Mouse (Mus musculus): ENCODE measurements around the gene Ppp3ca. TPM values are rescaled to one million over a fixed set of nuclear protein-coding genes. Genes with fewer than 3 reads are reported as not detected.
A peak's percentile ranks its signal among the peaks of the same experiment; 100 is the strongest.

The Ppp3ca gene
- polyA plus RNA-seq, 1 experiment from 2014 or later, result 10.7 TPM

DNA sequence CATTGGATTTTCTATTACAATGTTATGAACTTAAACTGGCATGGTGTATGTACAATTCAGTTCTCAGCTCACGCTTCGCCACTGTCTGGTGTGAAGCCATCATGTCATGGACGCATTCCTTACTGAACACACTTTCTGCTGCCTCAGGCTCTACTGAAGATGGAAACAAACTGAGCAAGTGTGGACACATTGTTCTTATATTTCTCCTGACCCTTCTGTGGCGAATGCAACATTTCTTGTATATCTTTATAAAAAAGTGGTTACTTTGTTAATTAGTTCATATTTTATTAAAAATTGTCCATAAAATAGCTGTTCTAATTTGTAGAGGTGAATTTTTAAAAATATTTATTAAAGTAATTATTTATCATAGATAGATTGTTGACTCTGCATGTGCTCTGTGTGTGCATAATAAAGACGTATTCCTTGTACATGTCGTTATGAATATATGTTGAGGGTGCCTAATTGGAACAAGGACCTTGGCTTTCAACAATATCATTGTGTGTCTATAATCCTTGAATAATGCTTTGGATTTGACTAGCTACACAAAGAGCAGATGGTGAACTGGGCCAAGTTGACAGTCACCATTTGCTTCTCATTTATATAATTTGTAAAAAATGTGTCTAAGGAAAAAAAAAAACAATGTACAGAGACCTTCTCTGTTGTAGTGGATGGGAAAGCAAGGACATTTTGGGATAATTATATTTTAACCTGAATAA, 79.0 kb downstream of the Ppp3ca start:
- no peak for ATAC-seq (ENCODE audit: insufficient read depth)
- Histone ChIP-seq H3K27ac (replicated peaks) (no peak overlapping the region), H3K4me1 (replicated peaks) (peaks cover 8% of the 10 kb centered on the region), H3K36me3 (replicated peaks) (no peaks in the 10 kb centered on the region), H3K9ac (no peak overlapping the region), H3K4me3 (replicated peaks) (no peak overlapping the region), H3K27me3 (no peaks in the 10 kb centered on the region), H3K4me2 (no peak overlapping the region), H3K9me3 (replicated peaks) (no peaks in the 10 kb centered on the region)
- 73% methylated on average over 6 of the region's 6 CpGs for WGBS (ENCODE audit: insufficient replicate concordance)

DNA sequence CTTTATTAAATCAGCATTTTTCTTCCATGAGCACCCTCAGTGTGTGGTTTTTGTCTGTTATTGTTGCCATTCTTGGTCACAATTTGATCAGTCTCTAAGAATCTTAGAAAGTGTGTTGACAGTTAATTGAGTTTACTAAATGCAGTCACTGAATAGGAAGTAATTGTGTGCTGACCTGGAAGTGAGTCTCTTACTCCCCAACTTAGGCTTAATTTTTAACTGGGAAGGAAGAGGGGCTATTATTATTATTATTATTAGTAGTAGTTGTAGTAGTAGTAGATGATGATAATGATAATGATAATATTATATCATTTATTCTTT, 79.5 kb downstream of the Ppp3ca start:
- peaks cover 4% of the 10 kb centered on the region for H3K4me1 ChIP-seq (replicated peaks)
- H3K4me2 ChIP-seq, result no peak overlapping the region
- no peak overlapping the region for H3K27ac ChIP-seq (replicated peaks)
- no peak for ATAC-seq (ENCODE audit: insufficient read depth)
- H3K9ac ChIP-seq, result no peak overlapping the region
- no peaks in the 10 kb centered on the region for H3K27me3 ChIP-seq
- H3K4me3 ChIP-seq (replicated peaks), result no peak overlapping the region
- H3K9me3 ChIP-seq (replicated peaks), result no peaks in the 10 kb centered on the region
- no peaks in the 10 kb centered on the region for H3K36me3 ChIP-seq (replicated peaks)

DNA sequence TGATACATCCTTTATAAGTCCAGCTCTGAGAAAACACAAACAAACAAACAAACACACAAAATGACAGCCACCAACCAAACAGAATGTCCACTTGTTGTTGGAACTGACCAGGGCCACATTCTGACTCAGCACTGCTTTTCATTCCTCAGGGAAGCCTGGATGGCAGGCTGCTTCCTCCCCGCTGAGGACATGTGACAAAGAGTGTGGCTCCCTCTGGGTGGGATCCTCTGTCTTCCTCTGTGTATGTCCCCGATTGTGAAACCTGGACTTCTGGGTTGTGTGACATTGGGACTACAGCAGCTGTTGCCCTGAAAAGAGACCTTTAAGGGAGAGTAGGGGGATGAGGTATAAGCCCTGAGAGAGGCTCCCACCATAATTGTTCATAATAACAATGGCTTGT, 80.0 kb downstream of the Ppp3ca start:
- no peaks in the 10 kb centered on the region; the same call in 1 of the 2 replicates for H3K4me1 ChIP-seq (replicated peaks)
- WGBS (ENCODE audit: insufficient replicate concordance), result 43% methylated on average over 2 of the region's 2 CpGs
- no peak overlapping the region for H3K4me3 ChIP-seq (replicated peaks)
- H3K4me2 ChIP-seq, result no peak overlapping the region
- H3K27ac ChIP-seq (replicated peaks), result no peak overlapping the region
- no peaks in the 10 kb centered on the region for H3K36me3 ChIP-seq (replicated peaks)
- peak; percentile 25; the same call in 1 of the 2 replicates for ATAC-seq (ENCODE audit: insufficient read depth)
- no peaks in the 10 kb centered on the region for H3K9me3 ChIP-seq (replicated peaks)
- H3K27me3 ChIP-seq, result no peaks in the 10 kb centered on the region
- H3K9ac ChIP-seq, result no peak overlapping the region

DNA sequence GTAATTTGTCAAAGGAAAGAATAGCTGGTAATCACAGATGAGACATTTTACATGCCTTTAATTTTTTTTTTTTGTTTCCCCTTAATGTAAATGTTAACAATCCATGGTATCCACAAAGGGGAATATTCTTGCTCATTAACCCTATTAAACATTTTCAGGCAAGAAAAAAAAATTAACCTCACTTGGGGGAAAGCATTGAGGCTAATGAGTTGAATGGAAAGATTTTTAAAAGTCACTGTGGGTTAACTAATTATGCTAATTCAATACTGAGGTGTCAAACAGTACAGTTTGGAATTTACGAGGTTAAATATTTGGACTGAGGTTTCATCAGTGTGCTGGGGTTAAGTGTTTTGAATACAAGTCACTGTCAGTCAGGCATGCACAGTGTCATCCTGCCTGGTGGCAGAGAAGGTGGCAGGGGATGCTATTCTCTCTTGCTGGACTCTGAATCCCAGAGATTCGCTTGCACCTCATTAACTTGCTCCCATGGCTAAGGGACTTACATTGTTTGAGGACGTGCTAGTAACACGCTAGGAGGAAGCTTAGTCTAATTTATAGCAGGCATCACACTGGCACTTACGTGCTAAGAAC, 82.3 kb downstream of the Ppp3ca start:
- WGBS (ENCODE audit: insufficient replicate concordance), result 65% methylated on average over 5 of the region's 5 CpGs
- no peak overlapping the region for H3K9ac ChIP-seq
- no peak for ATAC-seq (ENCODE audit: insufficient read depth)

DNA sequence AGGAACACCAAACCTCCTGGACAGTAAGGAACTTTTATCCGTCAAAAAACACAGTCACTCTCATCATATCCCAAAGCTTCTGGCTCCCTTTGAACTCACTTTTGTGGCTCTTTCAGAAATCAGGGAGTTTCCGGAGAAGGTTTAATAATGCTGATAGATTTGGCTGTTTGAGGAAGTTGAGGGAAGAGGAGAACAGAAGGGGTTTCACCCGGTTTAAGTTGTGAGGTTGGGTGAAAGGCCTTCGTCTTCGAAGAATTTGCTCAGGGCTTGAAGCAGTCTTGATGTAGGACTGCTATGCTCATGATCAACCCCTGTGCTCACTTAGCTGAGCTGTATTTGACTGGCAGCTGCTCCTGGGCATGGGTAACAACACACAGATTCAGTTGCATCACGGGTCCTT, 86.2 kb downstream of the Ppp3ca start:
- no peak overlapping the region for H3K27ac ChIP-seq (replicated peaks)
- H3K9me3 ChIP-seq (replicated peaks), result no peaks in the 10 kb centered on the region
- WGBS (ENCODE audit: insufficient replicate concordance), result 44% methylated on average over 6 of the region's 6 CpGs
- H3K27me3 ChIP-seq, result no peaks in the 10 kb centered on the region
- no peaks in the 10 kb centered on the region for H3K36me3 ChIP-seq (replicated peaks)
- peaks cover 7% of the 10 kb centered on the region for H3K4me1 ChIP-seq (replicated peaks)
- H3K9ac ChIP-seq, result no peak overlapping the region
- no peak overlapping the region for H3K4me3 ChIP-seq (replicated peaks)
- ATAC-seq (ENCODE audit: insufficient read depth), result no peak
- H3K4me2 ChIP-seq, result no peak overlapping the region

More for the DNA sequence above, 82.3 kb downstream of the Ppp3ca start:
- Histone ChIP-seq H3K27ac (replicated peaks) (no peak overlapping the region), H3K4me2 (no peak overlapping the region), H3K36me3 (replicated peaks) (no peaks in the 10 kb centered on the region), H3K27me3 (no peaks in the 10 kb centered on the region), H3K4me3 (replicated peaks) (no peak overlapping the region), H3K4me1 (replicated peaks) (no peaks in the 10 kb centered on the region; the same call in 1 of the 2 replicates), H3K9me3 (replicated peaks) (no peaks in the 10 kb centered on the region)

DNA sequence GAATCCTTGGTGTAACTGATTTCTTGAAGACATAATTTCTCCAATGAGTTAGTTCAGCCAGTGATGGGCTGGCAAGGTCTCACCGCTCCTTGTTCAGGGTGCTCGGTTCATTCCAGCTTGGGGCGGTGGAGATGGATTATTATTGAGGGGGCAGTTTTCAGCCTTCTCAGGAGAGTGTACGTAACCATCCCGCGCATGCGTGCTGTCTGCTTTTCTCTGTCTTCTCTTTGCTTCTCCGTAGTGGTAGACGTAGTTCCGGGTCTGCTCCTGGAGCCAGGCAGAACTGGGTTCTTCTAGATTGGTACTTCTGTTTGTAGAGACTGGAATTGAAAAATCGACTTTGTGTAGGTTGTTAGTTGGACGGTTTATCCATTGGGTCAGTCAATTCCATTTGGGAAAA, 89.5 kb downstream of the Ppp3ca start:
- H3K4me1 ChIP-seq (replicated peaks), result peaks cover 13% of the 10 kb centered on the region
- ATAC-seq (ENCODE audit: insufficient read depth), result no peak
- no peak overlapping the region for H3K27ac ChIP-seq (replicated peaks)
- no peaks in the 10 kb centered on the region for H3K36me3 ChIP-seq (replicated peaks)
- no peak overlapping the region for H3K9ac ChIP-seq
- WGBS (ENCODE audit: insufficient replicate concordance), result 80% methylated on average over 12 of the region's 12 CpGs
- no peaks in the 10 kb centered on the region for H3K9me3 ChIP-seq (replicated peaks)
- no peaks in the 10 kb centered on the region for H3K27me3 ChIP-seq
- H3K4me2 ChIP-seq, result no peak overlapping the region
- no peak overlapping the region for H3K4me3 ChIP-seq (replicated peaks)

DNA sequence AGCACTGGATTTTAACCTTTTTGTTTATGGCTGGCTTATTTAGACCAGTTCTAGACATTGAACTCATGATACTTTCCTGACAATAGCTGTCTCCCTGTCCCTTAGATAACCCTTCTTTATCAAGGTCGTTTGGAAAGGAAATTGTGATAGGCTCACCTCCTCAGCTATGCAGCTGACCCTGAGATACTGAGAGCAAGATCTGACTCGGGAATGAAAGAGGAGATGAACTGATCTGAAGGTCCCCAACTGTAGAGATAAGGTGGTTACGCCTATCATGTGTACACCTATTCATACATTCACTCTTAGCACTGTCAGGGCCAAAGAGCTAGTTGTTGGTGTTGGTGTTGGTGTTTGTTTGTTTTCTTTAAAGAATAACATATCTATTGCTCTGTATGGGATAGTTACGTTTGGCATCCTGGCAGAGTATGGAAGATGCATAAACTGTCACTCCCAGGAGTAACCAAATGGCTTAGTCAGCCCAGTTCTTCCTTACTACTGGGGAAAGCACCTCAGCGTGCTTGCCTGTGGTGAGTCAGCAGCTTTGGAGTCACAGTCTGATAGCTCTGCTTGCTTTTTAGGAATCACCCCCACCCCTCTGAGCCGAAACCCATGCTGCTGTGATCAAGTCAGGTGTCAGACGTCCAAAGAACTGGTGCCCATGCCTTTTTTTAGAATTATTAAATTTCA, 91.5 kb downstream of the Ppp3ca start:
- H3K9me3 ChIP-seq (replicated peaks), result no peaks in the 10 kb centered on the region
- H3K36me3 ChIP-seq (replicated peaks), result no peaks in the 10 kb centered on the region
- peaks cover 13% of the 10 kb centered on the region for H3K4me1 ChIP-seq (replicated peaks)
- H3K4me3 ChIP-seq (replicated peaks), result no peak overlapping the region
- H3K27me3 ChIP-seq, result no peaks in the 10 kb centered on the region
- no peak overlapping the region for H3K4me2 ChIP-seq
- no peak overlapping the region for H3K9ac ChIP-seq
- WGBS (ENCODE audit: insufficient replicate concordance), result 17% methylated on average over 7 of the region's 7 CpGs
- H3K27ac ChIP-seq (replicated peaks), result no peak overlapping the region
- ATAC-seq (ENCODE audit: insufficient read depth), result peak; percentile 64

DNA sequence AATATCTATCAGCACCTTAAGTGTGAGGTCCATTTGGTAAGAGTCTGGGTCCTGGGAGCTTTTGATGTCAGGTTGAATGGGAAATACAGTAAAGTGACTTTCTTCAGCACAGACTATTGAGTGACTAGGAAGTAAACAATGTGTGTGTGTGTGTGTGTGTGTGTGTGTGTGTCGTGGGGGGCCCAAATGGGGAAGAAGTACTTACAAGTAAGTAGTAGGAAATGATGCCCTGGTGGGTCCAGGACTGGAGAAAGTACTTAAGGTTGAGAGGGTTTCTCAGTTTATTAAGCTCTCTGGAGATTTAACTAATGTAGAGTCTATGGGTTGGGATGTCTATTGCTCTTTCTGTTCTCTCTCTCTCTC, 92.0 kb downstream of the Ppp3ca start:
- Histone ChIP-seq H3K36me3 (replicated peaks) (no peaks in the 10 kb centered on the region), H3K27ac (replicated peaks) (no peak overlapping the region), H3K4me1 (replicated peaks) (peaks cover 13% of the 10 kb centered on the region), H3K4me2 (no peak overlapping the region), H3K9me3 (replicated peaks) (no peaks in the 10 kb centered on the region), H3K27me3 (no peaks in the 10 kb centered on the region), H3K4me3 (replicated peaks) (no peak overlapping the region), H3K9ac (no peak overlapping the region)
- ATAC-seq (ENCODE audit: insufficient read depth), result no peak
- WGBS (ENCODE audit: insufficient replicate concordance), result 17% methylated on average over 1 of the region's 1 CpGs

DNA sequence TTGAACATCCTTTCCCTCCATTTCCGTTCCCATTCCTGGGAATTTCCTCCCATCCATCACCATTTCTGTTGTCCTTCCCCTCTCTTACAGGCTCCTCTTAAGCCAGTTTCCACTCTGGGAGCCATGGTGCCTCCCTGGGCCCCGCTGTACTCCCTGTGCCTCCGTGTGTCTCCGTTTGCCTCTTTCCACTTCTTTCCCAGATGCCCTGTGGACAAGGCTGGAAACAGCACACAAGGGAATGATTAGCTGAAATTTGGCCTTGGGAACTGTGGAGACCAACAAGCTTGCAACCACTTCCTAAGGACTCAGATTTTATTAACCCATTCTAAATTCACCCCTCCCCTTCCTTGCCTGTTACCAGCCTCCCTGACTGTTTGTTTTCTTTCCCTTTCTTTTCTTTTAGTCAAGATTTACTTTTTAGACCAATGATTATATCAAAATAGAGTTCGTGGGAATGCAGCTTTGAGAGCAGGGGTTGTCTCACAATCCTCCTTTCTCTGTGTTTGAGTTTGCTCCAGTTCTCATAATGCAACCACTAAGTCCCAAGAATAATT, 93.9 kb downstream of the Ppp3ca start:
- H3K27ac ChIP-seq (replicated peaks), result no peak overlapping the region
- H3K4me3 ChIP-seq (replicated peaks), result no peak overlapping the region
- H3K9ac ChIP-seq, result no peak overlapping the region
- no peak for ATAC-seq (ENCODE audit: insufficient read depth)
- no peaks in the 10 kb centered on the region for H3K36me3 ChIP-seq (replicated peaks)
- H3K4me1 ChIP-seq (replicated peaks), result peaks cover 15% of the 10 kb centered on the region
- no peak overlapping the region for H3K4me2 ChIP-seq
- 54% methylated on average over 5 of the region's 5 CpGs for WGBS (ENCODE audit: insufficient replicate concordance)
- no peaks in the 10 kb centered on the region for H3K9me3 ChIP-seq (replicated peaks)
- no peaks in the 10 kb centered on the region for H3K27me3 ChIP-seq

DNA sequence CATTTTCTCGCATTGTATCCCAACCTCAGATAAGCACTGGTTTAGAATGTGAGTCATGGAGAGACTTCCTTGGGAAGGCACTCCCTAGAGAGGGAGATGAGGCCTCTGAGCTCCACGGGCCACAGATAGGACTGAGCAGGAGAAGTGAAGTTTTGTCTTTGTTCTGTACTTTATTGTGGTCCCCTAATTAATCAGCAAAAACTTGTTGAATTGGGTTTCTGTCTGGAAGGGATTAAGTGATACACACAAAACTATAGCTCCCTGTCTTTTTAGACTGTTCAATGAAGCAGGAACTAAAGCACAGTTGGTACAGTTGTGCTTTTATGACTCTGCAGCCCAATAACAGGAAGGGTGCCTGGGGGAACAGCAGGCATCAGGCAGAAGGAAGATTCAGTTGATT, 95.6 kb downstream of the Ppp3ca start:
- H3K27ac ChIP-seq (replicated peaks), result no peak overlapping the region
- H3K9ac ChIP-seq, result no peak overlapping the region
- H3K4me1 ChIP-seq (replicated peaks), result peaks cover 16% of the 10 kb centered on the region
- WGBS (ENCODE audit: insufficient replicate concordance), result 32% methylated on average over 2 of the region's 2 CpGs
- H3K9me3 ChIP-seq (replicated peaks), result no peaks in the 10 kb centered on the region
- H3K4me3 ChIP-seq (replicated peaks), result no peak overlapping the region
- ATAC-seq (ENCODE audit: insufficient read depth), result no peak
- H3K36me3 ChIP-seq (replicated peaks), result no peaks in the 10 kb centered on the region
- H3K4me2 ChIP-seq, result no peak overlapping the region
- no peaks in the 10 kb centered on the region for H3K27me3 ChIP-seq

DNA sequence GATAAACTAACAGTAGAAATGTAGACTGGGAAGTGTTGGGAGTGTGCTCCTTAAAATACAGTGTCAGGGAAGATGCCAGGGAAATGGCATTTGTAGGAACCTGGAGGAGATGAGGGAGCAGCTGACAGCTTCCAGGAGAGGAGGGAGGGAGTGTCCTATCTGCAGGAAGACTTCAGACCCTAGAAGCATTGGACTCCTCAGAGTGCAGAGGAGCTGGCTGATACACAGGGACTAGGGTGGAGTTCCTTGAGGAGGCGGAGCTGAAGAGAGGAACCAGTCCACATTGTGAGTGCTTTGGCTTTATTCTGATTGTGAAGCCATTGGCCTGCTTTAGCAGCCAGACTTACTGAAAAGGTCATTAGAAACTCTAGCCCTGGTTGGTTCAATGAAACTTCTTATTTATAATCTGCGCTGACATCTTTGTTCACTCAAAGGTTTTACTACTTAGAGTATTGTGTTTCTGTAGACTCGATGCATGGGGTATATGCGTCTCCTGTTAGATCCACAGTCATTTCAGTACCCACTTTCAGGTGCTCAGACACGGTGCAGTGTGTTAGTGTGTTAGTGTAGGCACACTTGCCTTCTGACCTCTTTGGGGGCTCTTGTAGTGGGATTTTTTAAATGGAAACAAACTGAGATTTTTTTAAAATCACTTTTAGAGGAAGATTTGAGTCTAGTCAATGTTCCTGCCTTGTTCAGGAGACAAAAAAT, 99.0 kb downstream of the Ppp3ca start:
- ATAC-seq (ENCODE audit: insufficient read depth), result no peak
- H3K4me2 ChIP-seq, result no peak overlapping the region
- H3K4me1 ChIP-seq (replicated peaks), result peaks cover 9% of the 10 kb centered on the region
- H3K27me3 ChIP-seq, result no peaks in the 10 kb centered on the region
- no peak overlapping the region for H3K4me3 ChIP-seq (replicated peaks)
- 56% methylated on average over 5 of the region's 5 CpGs for WGBS (ENCODE audit: insufficient replicate concordance)
- no peak overlapping the region for H3K9ac ChIP-seq
- H3K36me3 ChIP-seq (replicated peaks), result no peaks in the 10 kb centered on the region
- H3K27ac ChIP-seq (replicated peaks), result no peak overlapping the region
- H3K9me3 ChIP-seq (replicated peaks), result no peaks in the 10 kb centered on the region
